In genomic region chr9:106675480-106675879, GRCm38 (mm10) we compare ENCODE assay signal across 9 mouse cellular contexts. TPM values are rescaled to one million over a fixed set of nuclear protein-coding genes. Genes with fewer than 3 reads are reported as not detected.
DNase-seq lines count a peak whose midpoint lies in the region; ATAC-seq and TF ChIP-seq lines count a peak whose summit lies in the region.
"Had no signal": no experiment of that assay in that cellular context is flagged by ENCODE, and none has a peak within 500 bp of the region (broad histone marks: within the 10 kb centered on the region; RNA-seq: fewer than 3 reads in every experiment).

No protein-coding gene starts in this region.

- DNase-seq in MEL-GATA-1-ER (ENCODE audit: extremely low read depth, low read depth) = peak; percentile 37
- DNase-seq in cerebellum, adult 2 months = peak; percentile 78 to 89
- peak; percentile 79 for DNase-seq in forelimb bud, embryonic 11.5 days (ENCODE audit: low read depth, low spot score)
- DNase-seq in layer of hippocampus, postnatal 10 days (ENCODE audit: low spot score in 2 of 2) = peak; percentile 85 to 86
- peak; percentile 85 for DNase-seq in lung, postnatal 10 days
- peak; percentile 70 for DNase-seq in retina, adult 2 months (ENCODE audit: low read depth, low spot score)
- peak; percentile 80 for DNase-seq in thymus, postnatal 14 days

- ATAC-seq in hindbrain, embryonic 13.5 days (ENCODE audit: low FRiP score) = peak; percentile 68

- H3K4me1 ChIP-seq in cerebellum, adult 2 months (ENCODE audit: control insufficient read depth, insufficient read depth, low read length) = peaks cover 4% of the 10 kb centered on the region; the same call in 1 of the 2 replicates
- no peaks in the 10 kb centered on the region for H3K4me1 ChIP-seq in hindbrain, embryonic 13.5 days (replicated peaks)

- peak; percentile 98 for TF ChIP-seq CTCF in cerebellum, adult 2 months (IDR thresholded peaks at IDR 0.05; ENCODE audit: borderline replicate concordance, insufficient read depth, low read depth, low read length)

- no peak overlapping the region for H3K4me2 ChIP-seq in hindbrain, embryonic 13.5 days

- H3K9ac ChIP-seq in hindbrain, embryonic 13.5 days = no peak overlapping the region

- H3K9me3 ChIP-seq in hindbrain, embryonic 13.5 days = no peaks in the 10 kb centered on the region
- H3K9me3 ChIP-seq: megakaryocyte, embryonic 14.5 days had no signal

- peaks cover 59% of the 10 kb centered on the region for H3K36me3 ChIP-seq in hindbrain, embryonic 13.5 days

- no peak for TF ChIP-seq POLR2A in cerebellum, adult 2 months (IDR thresholded peaks at IDR 0.05; ENCODE audit: borderline replicate concordance, insufficient read depth, low read length)

- 0% methylated on average over 1 of the region's 1 CpGs for WGBS in cerebellum, adult 2 months
- WGBS in hindbrain, embryonic 13.5 days = 0% methylated on average over 1 of the region's 1 CpGs

- H3K27ac ChIP-seq in cerebellum, adult 2 months (ENCODE audit: insufficient read depth, low read length) = no peak overlapping the region
- H3K27ac ChIP-seq in hindbrain, embryonic 13.5 days = no peak overlapping the region

- H3K27me3 ChIP-seq in cerebellum, adult 2 months (ENCODE audit: control insufficient read depth, insufficient read depth, low read length) = no peaks in the 10 kb centered on the region
- H3K27me3 ChIP-seq in hindbrain, embryonic 13.5 days = no peaks in the 10 kb centered on the region
- H3K27me3 ChIP-seq: megakaryocyte, embryonic 14.5 days had no signal

- no peak overlapping the region for H3K4me3 ChIP-seq in cerebellum, adult 2 months (replicated peaks; ENCODE audit: insufficient read depth, low read depth, low read length)
- no peak overlapping the region for H3K4me3 ChIP-seq in hindbrain, embryonic 13.5 days
- H3K4me3 ChIP-seq: megakaryocyte, embryonic 14.5 days had no signal

RNA-seq across cellular contexts. Expression of gene Tex264, which starts 10.2 kb away (rescaled TPM):
- 96.5 and 102 TPM in 2 replicates for polyA plus RNA-seq in cerebellum, adult 2 months (2012; rRNA removed)
- 49.1 and 52.7 TPM in 2 replicates for polyA plus RNA-seq in hindbrain, embryonic 13.5 days (2015; fragmentation: Nextera tagmentation; extraction: Ambion mirVana)
- total RNA-seq in layer of hippocampus, postnatal 10 days (2021) = 10 to 100 TPM; 85.3 to 91.6 TPM

RNA-seq across cellular contexts. Expression of gene Grm2, which starts 19.6 kb away (rescaled TPM):
- 17.1 and 20.5 TPM in 2 replicates for polyA plus RNA-seq in cerebellum, adult 2 months (2012; rRNA removed)
- polyA plus RNA-seq in hindbrain, embryonic 13.5 days (2015; fragmentation: Nextera tagmentation; extraction: Ambion mirVana) = 3.7 and 5.3 TPM in 2 replicates
- 10 to 100 TPM; 37.1 to 38.3 TPM for total RNA-seq in layer of hippocampus, postnatal 10 days (2021)

RNA-seq across cellular contexts. Expression of gene Iqcf6, which starts 49.1 kb away (rescaled TPM):
- not detected in 2 replicates for polyA plus RNA-seq in cerebellum, adult 2 months (2012; rRNA removed)
- not detected in 2 replicates for polyA plus RNA-seq in hindbrain, embryonic 13.5 days (2015; fragmentation: Nextera tagmentation; extraction: Ambion mirVana)
- not detected for total RNA-seq in layer of hippocampus, postnatal 10 days (2021)
